Mouse (Mus musculus): ENCODE measurements around the gene Maneal. TPM values are rescaled to one million over a fixed set of nuclear protein-coding genes. Genes with fewer than 3 reads are reported as not detected.

Maneal gene
- total RNA-seq, 2 experiments from 2014 or later, result 43.5 to 48.3 TPM

- peak; percentile 93 to 94 for DNase-seq (ENCODE audit: low spot score in 2 of 2)
These were observed 11.6 kb downstream of the Maneal start, which contains the start of gene Yrdc for GRCm38 (mm10) chr4:124850261-124850913. Gene Yrdc, plus strand, starts transcription at chr4:124850679.

GRCm38 (mm10) chr4:124849631-124850260, 12.2 kb downstream of the Maneal start:
- peak; percentile 80 to 82 for DNase-seq (ENCODE audit: low spot score in 2 of 2)

GRCm38 (mm10) chr4:124847573-124847972, 14.4 kb downstream of the Maneal start:
- peak; percentile 89 to 91 for DNase-seq (ENCODE audit: low spot score in 2 of 2)

GRCm38 (mm10) chr4:124843493-124843892, 18.5 kb downstream of the Maneal start:
- DNase-seq (ENCODE audit: low spot score in 2 of 2), result peak; percentile 35 to 45

GRCm38 (mm10) chr4:124840998-124841397, 21.0 kb downstream of the Maneal start:
- no peak for DNase-seq (ENCODE audit: low spot score in 2 of 2)

- no peak for DNase-seq (ENCODE audit: low spot score in 2 of 2)
These were observed 23.8 kb downstream of the Maneal start for GRCm38 (mm10) chr4:124838035-124838700.

GRCm38 (mm10) chr4:124832796-124833195, 29.2 kb downstream of the Maneal start:
- DNase-seq (ENCODE audit: low spot score in 2 of 2), result no peak

- no peak for DNase-seq (ENCODE audit: low spot score in 2 of 2)
These were observed 32.3 kb downstream of the Maneal start for GRCm38 (mm10) chr4:124829671-124830070.

- DNase-seq (ENCODE audit: low spot score in 2 of 2), result no peak
These were observed 36.5 kb downstream of the Maneal start for GRCm38 (mm10) chr4:124825371-124825965.

- DNase-seq (ENCODE audit: low spot score in 2 of 2), result no peak
These were observed 37.0 kb downstream of the Maneal start for GRCm38 (mm10) chr4:124824967-124825366.

- DNase-seq (ENCODE audit: low spot score in 2 of 2), result no peak
These were observed 43.1 kb downstream of the Maneal start for GRCm38 (mm10) chr4:124818832-124819231.

GRCm38 (mm10) chr4:124817803-124818202, 44.2 kb downstream of the Maneal start:
- no peak for DNase-seq (ENCODE audit: low spot score in 2 of 2)

- DNase-seq (ENCODE audit: low spot score in 2 of 2), result peak; percentile 17 to 20
These were observed 46.1 kb downstream of the Maneal start for GRCm38 (mm10) chr4:124815901-124816300.

- DNase-seq (ENCODE audit: low spot score in 2 of 2), result peak; percentile 20 to 25
These were observed 50.5 kb downstream of the Maneal start for GRCm38 (mm10) chr4:124811347-124811975.

- no peak for DNase-seq (ENCODE audit: low spot score in 2 of 2)
These were observed 51.9 kb downstream of the Maneal start for GRCm38 (mm10) chr4:124810056-124810455.

- DNase-seq (ENCODE audit: low spot score in 2 of 2), result no peak
These were observed 52.7 kb downstream of the Maneal start for GRCm38 (mm10) chr4:124809136-124809883.

- DNase-seq (ENCODE audit: low spot score in 2 of 2), result no peak
These were observed 53.5 kb downstream of the Maneal start for GRCm38 (mm10) chr4:124808511-124808910.

Measured in layer of hippocampus, postnatal 10 days (tissue).